8 mouse cellular contexts compared by ENCODE assay signal in genomic region chr11:109362463-109363190, GRCm38 (mm10). TPM values are rescaled to one million over a fixed set of nuclear protein-coding genes. Genes with fewer than 3 reads are reported as not detected.
DNase-seq lines count a peak whose midpoint lies in the region; ATAC-seq and TF ChIP-seq lines count a peak whose summit lies in the region.

Gene Gna13 (plus strand): TSS chr11:109362831.

- H3K4me1 ChIP-seq in heart, embryonic 11.5 days (ENCODE audit: control insufficient read depth, insufficient read depth, low read length): peaks cover 41% of the 10 kb centered on the region
- H3K4me1 ChIP-seq in kidney, embryonic 16.5 days (ENCODE audit: insufficient read depth, low read length): peaks cover 44% of the 10 kb centered on the region
- H3K4me1 ChIP-seq in liver, adult 2 months (ENCODE audit: control insufficient read depth, insufficient read depth, low read length): peaks cover 21% of the 10 kb centered on the region

- peak within 1 kb of the TSS; percentile 95 for H3K4me3 ChIP-seq in heart, embryonic 11.5 days (ENCODE audit: low read depth, low read length)
- peak within 1 kb of the TSS; percentile 79 for H3K4me3 ChIP-seq in kidney, embryonic 16.5 days (ENCODE audit: low read length)
- H3K4me3 ChIP-seq in liver, adult 2 months (ENCODE audit: insufficient read depth, low read depth, low read length): peak within 1 kb of the TSS; percentile 90
- H3K4me3 ChIP-seq in myocyte: peak within 1 kb of the TSS; percentile 80

- peak within 1 kb of the TSS; percentile 80 for H3K4me2 ChIP-seq in heart, embryonic 11.5 days
- H3K4me2 ChIP-seq in kidney, embryonic 16.5 days (replicated peaks; ENCODE audit: low read depth, low read length): peak within 1 kb of the TSS; percentile 80
- peak within 1 kb of the TSS; percentile 96 for H3K4me2 ChIP-seq in myocyte (ENCODE audit: low read depth)

- H3K27ac ChIP-seq in heart, embryonic 11.5 days (ENCODE audit: low read depth, low read length): peak within 1 kb of the TSS; percentile 98
- peak within 1 kb of the TSS; percentile 90 for H3K27ac ChIP-seq in kidney, embryonic 16.5 days (ENCODE audit: low read length)
- H3K27ac ChIP-seq in liver, adult 2 months (replicated peaks; ENCODE audit: insufficient read depth, low read depth, low read length): peak within 1 kb of the TSS; percentile 99

- peak within 1 kb of the TSS; percentile 97 for H3K9ac ChIP-seq in heart, embryonic 11.5 days (ENCODE audit: low read depth, low read length)
- H3K9ac ChIP-seq in kidney, embryonic 16.5 days (replicated peaks; ENCODE audit: low read length): peak within 1 kb of the TSS; percentile 90
- peak within 1 kb of the TSS; percentile 94 for H3K9ac ChIP-seq in liver, adult 2 months (ENCODE audit: low read depth, low read length)

- TF ChIP-seq CTCF in liver, adult 2 months (IDR thresholded peaks at IDR 0.05; ENCODE audit: low read depth, low read length): no peak

- H3ac ChIP-seq in myocyte (ENCODE audit: control insufficient read depth, insufficient read length): peak within 1 kb of the TSS; percentile 96

- TF ChIP-seq POLR2A in liver, adult 2 months (IDR thresholded peaks at IDR 0.05; ENCODE audit: extremely low read depth, insufficient read depth, low read length): peak; percentile 72
- peak; percentile 94 for TF ChIP-seq POLR2A in myocyte (IDR thresholded peaks at IDR 0.05; ENCODE audit: insufficient read length, low read depth)

- peaks cover 11% of the 10 kb centered on the region for H3K79me2 ChIP-seq in liver, adult 2 months (ENCODE audit: control insufficient read depth, insufficient read depth, low read length)
- peaks cover 46% of the 10 kb centered on the region for H3K79me2 ChIP-seq in myocyte (ENCODE audit: control insufficient read depth, insufficient read depth)

- under 1% methylated on average over 49 of the region's 89 CpGs for WGBS in heart, embryonic 11.5 days (ENCODE audit: insufficient replicate concordance)
- whole genome bisulfite sequencing in kidney, embryonic 16.5 days: under 1% methylated on average over 59 of the region's 89 CpGs
- under 1% methylated on average over 60 of the region's 89 CpGs for WGBS in liver, adult 2 months

- peak; percentile 85 for ATAC-seq in erythroblast, adult 5-6 weeks (replicated peaks; ENCODE audit: low FRiP score, poor library complexity, severe bottlenecking)
- ATAC-seq in heart, embryonic 11.5 days (replicated peaks; ENCODE audit: insufficient number of reproducible peaks, low FRiP score, low TSS enrichment): peak; percentile 88
- peak; percentile 86 for ATAC-seq in kidney, embryonic 16.5 days (ENCODE audit: low FRiP score, low TSS enrichment)

- no peaks in the 10 kb centered on the region; the same call in none of the 2 replicates for H3K36me3 ChIP-seq in heart, embryonic 11.5 days (ENCODE audit: control insufficient read depth, insufficient read depth, low read length)
- H3K36me3 ChIP-seq in kidney, embryonic 16.5 days (ENCODE audit: insufficient read depth, low read length): peaks cover 12% of the 10 kb centered on the region
- peaks cover 2% of the 10 kb centered on the region; the same call in 1 of the 2 replicates for H3K36me3 ChIP-seq in liver, adult 2 months (ENCODE audit: control insufficient read depth, insufficient read depth, low read length)
- H3K36me3 ChIP-seq in myocyte (ENCODE audit: control insufficient read depth, insufficient read depth): peaks cover 8% of the 10 kb centered on the region
- H3K36me3 ChIP-seq in splenic B cell, adult 2 months (ENCODE audit: control insufficient read depth, insufficient read depth, low read length, poor library complexity, severe bottlenecking): peaks cover 8% of the 10 kb centered on the region

- H3K27me3 ChIP-seq in heart, embryonic 11.5 days (ENCODE audit: control insufficient read depth, insufficient read depth, low read length): no peaks in the 10 kb centered on the region
- H3K27me3 ChIP-seq in kidney, embryonic 16.5 days (ENCODE audit: insufficient read depth, low read length): no peaks in the 10 kb centered on the region
- H3K27me3 ChIP-seq in liver, adult 2 months (ENCODE audit: control insufficient read depth, insufficient read depth, low read length): no peaks in the 10 kb centered on the region
- H3K27me3 ChIP-seq in myocyte (ENCODE audit: control insufficient read depth, insufficient read depth, insufficient read length): no peaks in the 10 kb centered on the region
- H3K27me3 ChIP-seq in splenic B cell, adult 2 months (ENCODE audit: control insufficient read depth, insufficient read depth, low read length, poor library complexity, severe bottlenecking): no peaks in the 10 kb centered on the region

- H3K9me3 ChIP-seq in heart, embryonic 11.5 days (replicated peaks; ENCODE audit: control insufficient read depth, low read length): no peaks in the 10 kb centered on the region
- H3K9me3 ChIP-seq in kidney, embryonic 16.5 days (ENCODE audit: low read length): no peaks in the 10 kb centered on the region

- DNase-seq in B cell, adult 2 months: peak; percentile 91 to 94
- DNase-seq in brain, adult 2 months (ENCODE audit: low read depth, low spot score): peak; percentile 96
- peak; percentile 66 for DNase-seq in liver, adult 2 months (ENCODE audit: extremely low read depth, low read depth, low spot score)
- DNase-seq in splenic B cell, adult 2 months (ENCODE audit: low read depth, low spot score): peak; percentile 94

TF ChIP-seq in myocyte, 11 proteins besides CTCF, POLR2A, EP300 and RAD21:
- TF ChIP-seq USF1 (IDR thresholded peaks at IDR 0.05; ENCODE audit: low read depth) (peak; percentile 87), REST (IDR thresholded peaks at IDR 0.05; ENCODE audit: insufficient read depth, insufficient read length) (no peak), E2F4 (IDR thresholded peaks at IDR 0.05; ENCODE audit: insufficient read depth) (no peak), MYOD1 (IDR thresholded peaks at IDR 0.05; ENCODE audit: control insufficient read depth in 1 of 3, insufficient read length in 2 of 3, low read depth in 2 of 3) (peak in 1 of 3 experiments; percentile 7), SRF (IDR thresholded peaks at IDR 0.05; ENCODE audit: control insufficient read depth, insufficient read length, low read depth) (no peak), CEBPB (IDR thresholded peaks at IDR 0.05; ENCODE audit: insufficient read depth, poor library complexity, severe bottlenecking) (no peak), POLR2AphosphoS2 (IDR thresholded peaks at IDR 0.05; ENCODE audit: insufficient read length, low read depth) (peak; percentile 88), MYOG (IDR thresholded peaks at IDR 0.05; ENCODE audit: control insufficient read depth in 1 of 3, insufficient read depth in 1 of 3, insufficient read length in 2 of 3, low read depth in 2 of 3) (peak in 1 of 3 experiments; percentile 4), MAX (IDR thresholded peaks at IDR 0.05; ENCODE audit: low read depth) (no peak), TCF12 (IDR thresholded peaks at IDR 0.05; ENCODE audit: insufficient read depth, poor library complexity, severe bottlenecking) (no peak)

RNA-seq across cellular contexts. Expression of gene Gna13, which starts in this region (rescaled TPM):
- total RNA-seq in erythroblast, adult 5-6 weeks (2015; ENCODE audit: low replicate concordance): 23.4 and 30.0 TPM in 2 replicates
- total RNA-seq in erythroblast, adult 5-6 weeks (2017; ENCODE audit: low replicate concordance): 23.4 TPM in 2 replicates
- polyA plus RNA-seq in heart, embryonic 11.5 days (2014; fragmentation: Nextera tagmentation; extraction: Ambion mirVana): 24.9 and 28.9 TPM in 2 replicates
- polyA plus RNA-seq in kidney, embryonic 16.5 days (2015; fragmentation: Nextera tagmentation; extraction: Ambion mirVana): 22.0 and 24.1 TPM in 2 replicates
- total RNA-seq in liver, adult 2 months (2014; rRNA removed): 18.0 and 23.2 TPM in 2 replicates
- 10.0 and 13.7 TPM in 2 replicates for polyA plus RNA-seq in liver, adult 2 months (2012; rRNA removed)
- 24.1 TPM for polyA plus RNA-seq in myocyte (2012; fragmentation: generic; extraction: Trizol)

Comparison
In these comparisons a context has a peak if more than half of its experiments do, and no peak if none do; other contexts are left out.
1. Peak in every context shown above with its lines: DNase-seq, ATAC-seq, H3K4me3 ChIP-seq and H3K27ac ChIP-seq.